Mouse (Mus musculus) myocyte (in vitro differentiated cells): ENCODE results near the gene Cd248. TPM values are rescaled to one million over a fixed set of nuclear protein-coding genes. Genes with fewer than 3 reads are reported as not detected.
A peak's percentile ranks its signal among the peaks of the same experiment; 100 is the strongest.

Experiments
- H3K27me3 ChIP-seq: one replicate; pipeline ENCODE4 v1.6.1; 2011; ENCODE audit not compliant: control insufficient read depth, insufficient read depth, insufficient read length
- H3K36me3 ChIP-seq: one replicate; pipeline ENCODE4 v1.6.1; 2011; ENCODE audit not compliant: control insufficient read depth, insufficient read depth
- H3K4me2 ChIP-seq: one replicate; pipeline ENCODE4 v1.6.1; 2011; ENCODE audit warnings: low read depth, control low read depth
- H3K4me3 ChIP-seq: one replicate; pipeline ENCODE4 v1.5.1; 2011; ENCODE audit warnings: mild to moderate bottlenecking, control low read depth, moderate library complexity
- H3K79me2 ChIP-seq: one replicate; pipeline ENCODE4 v1.6.1; 2011; ENCODE audit not compliant: control insufficient read depth, insufficient read depth
- H3ac ChIP-seq: one replicate; pipeline ENCODE4 v1.6.1; 2011; ENCODE audit not compliant: control insufficient read depth, insufficient read length
- CEBPB ChIP-seq: IDR thresholded peaks from 2 replicates; pipeline ENCODE4 v1.6.1; 2011; ENCODE audit warnings: mild to moderate bottlenecking, moderate library complexity; ENCODE audit not compliant: poor library complexity, insufficient read depth, severe bottlenecking
- E2F4 ChIP-seq: IDR thresholded peaks from one replicate; pipeline ENCODE4 v1.6.1; 2011; ENCODE audit warnings: mild to moderate bottlenecking, control low read depth, moderate library complexity; ENCODE audit not compliant: insufficient read depth
- MAX ChIP-seq: IDR thresholded peaks from one replicate; pipeline ENCODE4 v1.6.1; 2011; ENCODE audit warnings: low read depth, mild to moderate bottlenecking, control low read depth
- MYOD1 ChIP-seq, 3 experiments: IDR thresholded peaks; one replicate each; pipeline ENCODE4 v1.6.1; 2011; ENCODE audit warnings: control low read depth in 2 of 3, low read depth in 2 of 3, mild to moderate bottlenecking in 2 of 3, moderate library complexity in 1 of 3; ENCODE audit not compliant: insufficient read length in 2 of 3, control insufficient read depth in 1 of 3
- MYOG ChIP-seq, 3 experiments: IDR thresholded peaks; one replicate each; pipeline ENCODE4 v1.6.1; 2011; ENCODE audit warnings: control low read depth in 2 of 3, low read depth in 2 of 3, mild to moderate bottlenecking in 2 of 3; ENCODE audit not compliant: insufficient read length in 2 of 3, control insufficient read depth in 1 of 3, insufficient read depth in 1 of 3
- POLR2A ChIP-seq: IDR thresholded peaks from one replicate; pipeline ENCODE4 v1.6.1; 2011; ENCODE audit warnings: low read depth, mild to moderate bottlenecking, control low read depth, moderate library complexity; ENCODE audit not compliant: insufficient read length
- POLR2AphosphoS2 ChIP-seq: IDR thresholded peaks from one replicate; pipeline ENCODE4 v1.6.1; 2011; ENCODE audit warnings: low read depth, control low read depth; ENCODE audit not compliant: insufficient read length
- REST ChIP-seq: IDR thresholded peaks from one replicate; pipeline ENCODE4 v1.6.1; 2011; ENCODE audit warnings: mild to moderate bottlenecking, control low read depth, moderate library complexity; ENCODE audit not compliant: insufficient read depth, insufficient read length
- SRF ChIP-seq: IDR thresholded peaks from one replicate; pipeline ENCODE4 v1.6.1; 2011; ENCODE audit warnings: low read depth; ENCODE audit not compliant: control insufficient read depth, insufficient read length
- TCF12 ChIP-seq: IDR thresholded peaks from one replicate; pipeline ENCODE4 v1.6.1; 2011; ENCODE audit warnings: mild to moderate bottlenecking, control low read depth; ENCODE audit not compliant: poor library complexity, insufficient read depth, severe bottlenecking
- TCF3 ChIP-seq: IDR thresholded peaks from one replicate; pipeline ENCODE4 v1.6.1; 2011; ENCODE audit warnings: low read depth, control low read depth; ENCODE audit not compliant: insufficient read length
- USF1 ChIP-seq: IDR thresholded peaks from one replicate; pipeline ENCODE4 v1.6.1; 2011; ENCODE audit warnings: low read depth, mild to moderate bottlenecking, control low read depth, moderate library complexity
- polyA plus RNA-seq: library from polyadenylated mRNA; unstranded; fragments of >200 nt; fragmentation: generic; extraction: Trizol; gene quantifications from one replicate; pipeline ENCODE4 v1.2.1, GENCODE M21; 2012; ENCODE audit warnings: missing spikeins

Cd248 gene
- polyA plus RNA-seq, 1 experiment: 10.4 TPM

DNA sequence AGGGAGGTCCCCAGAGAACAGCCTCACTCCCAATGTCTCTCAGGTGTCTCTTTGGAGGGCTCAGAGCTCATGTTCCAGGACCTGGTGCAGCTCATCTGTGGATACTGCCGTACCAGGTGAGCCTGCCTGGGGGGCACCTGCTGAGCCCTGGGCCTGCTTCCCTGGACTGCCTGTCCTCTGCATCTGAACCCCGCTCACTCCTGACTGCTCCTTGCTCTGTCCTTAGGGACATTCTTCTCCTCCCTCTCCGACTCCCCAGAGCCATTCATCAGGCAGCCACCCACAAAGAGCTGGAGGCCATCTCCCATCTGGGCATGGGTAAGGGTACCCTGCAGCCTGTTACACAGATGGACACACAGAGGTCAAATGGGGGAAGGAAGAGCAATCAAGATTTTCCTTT is 16.4 kb upstream of the Cd248 start:
- H3ac ChIP-seq: peak overlapping the region; percentile 74
- peak overlapping the region; percentile 78 for H3K4me2 ChIP-seq
- no peaks in the 10 kb centered on the region for H3K27me3 ChIP-seq
- peak overlapping the region; percentile 95 for H3K4me3 ChIP-seq
- H3K36me3 ChIP-seq: peaks cover 30% of the 10 kb centered on the region
- TF ChIP-seq POLR2AphosphoS2 (peak; percentile 23), POLR2A (no peak), TCF3 (no peak), CEBPB (no peak), E2F4 (no peak), MYOD1 (IDR thresholded peaks at IDR 0.05; ENCODE audit: control insufficient read depth in 1 of 3, insufficient read length in 2 of 3, low read depth in 2 of 3) (peak in 1 of 3 experiments; percentile 10)
- H3K79me2 ChIP-seq: peaks cover 35% of the 10 kb centered on the region

DNA sequence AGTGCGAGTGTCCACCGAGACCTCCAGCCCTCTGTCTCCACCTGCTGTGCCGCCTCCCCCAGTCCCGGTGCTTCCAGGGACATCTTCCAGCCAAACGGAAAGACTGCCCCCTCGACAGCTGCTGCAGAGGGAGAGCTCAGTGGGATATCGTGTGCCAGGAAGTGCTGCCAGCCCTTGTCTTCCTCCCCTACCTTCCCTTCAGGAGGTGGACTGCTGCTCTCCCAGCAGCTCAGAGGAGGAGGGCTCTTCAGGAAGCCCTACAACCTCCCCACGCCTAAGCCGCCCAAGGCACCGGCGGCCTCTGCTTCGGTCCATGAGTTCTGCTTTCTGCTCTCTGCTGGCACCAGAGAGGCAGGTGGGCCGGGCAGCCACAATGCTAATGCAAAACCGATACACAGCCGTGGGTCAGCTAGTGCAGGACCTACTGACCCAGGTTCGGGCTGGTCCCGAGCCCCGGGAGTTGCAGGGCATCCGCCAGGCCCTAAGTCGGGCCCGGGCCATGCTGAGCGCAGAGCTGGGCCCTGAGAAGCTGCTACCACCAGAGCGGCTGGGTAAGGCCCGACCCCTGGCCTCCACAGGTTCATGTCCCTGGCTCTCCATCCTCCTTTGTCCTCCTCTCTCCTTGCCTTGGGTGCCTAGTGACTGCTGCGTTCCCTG is 15.6 kb upstream of the Cd248 start:
- Histone ChIP-seq H3ac (peak overlapping the region; percentile 74), H3K36me3 (peaks cover 32% of the 10 kb centered on the region), H3K4me2 (peak overlapping the region; percentile 78), H3K4me3 (peak overlapping the region; percentile 95), H3K79me2 (peaks cover 35% of the 10 kb centered on the region), H3K27me3 (no peaks in the 10 kb centered on the region)
- TF ChIP-seq TCF12: peak; percentile 20
- TF ChIP-seq POLR2A: peak; percentile 42
- peak; percentile 60 to 97 (median 90) for TF ChIP-seq MYOG (IDR thresholded peaks at IDR 0.05; ENCODE audit: control insufficient read depth in 1 of 3, insufficient read depth in 1 of 3, insufficient read length in 2 of 3, low read depth in 2 of 3)
- TF ChIP-seq USF1: no peak
- peak in 2 of 3 experiments; percentile 92 to 94 for TF ChIP-seq MYOD1 (IDR thresholded peaks at IDR 0.05; ENCODE audit: control insufficient read depth in 1 of 3, insufficient read length in 2 of 3, low read depth in 2 of 3)
- peak; percentile 75 for TF ChIP-seq POLR2AphosphoS2

GRCm38 (mm10) chr19:5052853-5053252 is 15.0 kb upstream of the Cd248 start:
- no peak for TF ChIP-seq USF1
- TF ChIP-seq MYOD1 (IDR thresholded peaks at IDR 0.05; ENCODE audit: control insufficient read depth in 1 of 3, insufficient read length in 2 of 3, low read depth in 2 of 3): no peak
- TF ChIP-seq TCF12: no peak
- H3ac ChIP-seq: peak overlapping the region; percentile 74

DNA sequence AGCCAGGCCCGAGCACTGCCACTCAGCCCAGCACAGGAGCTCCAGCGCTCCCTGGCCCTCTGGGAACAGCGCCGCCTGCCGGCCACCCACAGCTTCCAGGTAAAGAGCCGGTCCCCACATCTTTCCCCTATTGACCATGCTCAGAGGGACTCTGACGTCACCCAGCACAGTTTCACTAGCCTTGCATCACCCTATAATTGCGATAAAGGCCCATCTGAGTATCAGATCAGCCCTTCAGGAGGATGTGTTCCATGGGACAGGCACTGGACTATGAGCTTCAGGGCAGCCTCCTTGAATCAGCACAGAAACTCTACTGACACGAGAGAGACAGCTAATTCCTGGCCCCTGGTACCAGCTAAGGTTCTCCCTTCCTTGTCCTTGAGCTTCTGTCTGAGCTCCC is 14.0 kb upstream of the Cd248 start:
- TF ChIP-seq TCF3 (no peak), CEBPB (peak; percentile 99), SRF (no peak), TCF12 (no peak), MYOD1 (IDR thresholded peaks at IDR 0.05; ENCODE audit: control insufficient read depth in 1 of 3, insufficient read length in 2 of 3, low read depth in 2 of 3) (no peak), POLR2AphosphoS2 (peak; percentile 79), POLR2A (peak; percentile 71), E2F4 (no peak), USF1 (no peak), MYOG (IDR thresholded peaks at IDR 0.05; ENCODE audit: control insufficient read depth in 1 of 3, insufficient read depth in 1 of 3, insufficient read length in 2 of 3, low read depth in 2 of 3) (no peak), REST (no peak), MAX (no peak)
- peaks cover 35% of the 10 kb centered on the region for H3K79me2 ChIP-seq
- H3K27me3 ChIP-seq: no peaks in the 10 kb centered on the region
- no peak overlapping the region for H3ac ChIP-seq
- H3K4me3 ChIP-seq: peak overlapping the region; percentile 95
- H3K36me3 ChIP-seq: peaks cover 32% of the 10 kb centered on the region
- H3K4me2 ChIP-seq: peak overlapping the region; percentile 78

More at GRCm38 (mm10) chr19:5052853-5053252, 15.0 kb upstream of the Cd248 start:
- no peaks in the 10 kb centered on the region for H3K27me3 ChIP-seq
- peaks cover 35% of the 10 kb centered on the region for H3K79me2 ChIP-seq
- H3K36me3 ChIP-seq: peaks cover 32% of the 10 kb centered on the region
- peak overlapping the region; percentile 78 for H3K4me2 ChIP-seq
- peak overlapping the region; percentile 95 for H3K4me3 ChIP-seq

GRCm38 (mm10) chr19:5056251-5056650 is 11.6 kb upstream of the Cd248 start:
- H3K4me3 ChIP-seq: no peak overlapping the region
- H3K4me2 ChIP-seq: peak overlapping the region; percentile 19
- TF ChIP-seq POLR2AphosphoS2: peak; percentile 50
- TF ChIP-seq REST: no peak
- no peak overlapping the region for H3ac ChIP-seq
- H3K27me3 ChIP-seq: no peaks in the 10 kb centered on the region
- H3K79me2 ChIP-seq: peaks cover 28% of the 10 kb centered on the region
- peaks cover 32% of the 10 kb centered on the region for H3K36me3 ChIP-seq
